Mouse (Mus musculus) cerebellum, adult 8-10 months (tissue): Measurements from ENCODE around the gene Gm8947.

ENCODE experiments used
- DNase-seq: peaks from one replicate; pipeline ENCODE4 v3.0.0; 2022

The Gm8947 gene

DNA sequence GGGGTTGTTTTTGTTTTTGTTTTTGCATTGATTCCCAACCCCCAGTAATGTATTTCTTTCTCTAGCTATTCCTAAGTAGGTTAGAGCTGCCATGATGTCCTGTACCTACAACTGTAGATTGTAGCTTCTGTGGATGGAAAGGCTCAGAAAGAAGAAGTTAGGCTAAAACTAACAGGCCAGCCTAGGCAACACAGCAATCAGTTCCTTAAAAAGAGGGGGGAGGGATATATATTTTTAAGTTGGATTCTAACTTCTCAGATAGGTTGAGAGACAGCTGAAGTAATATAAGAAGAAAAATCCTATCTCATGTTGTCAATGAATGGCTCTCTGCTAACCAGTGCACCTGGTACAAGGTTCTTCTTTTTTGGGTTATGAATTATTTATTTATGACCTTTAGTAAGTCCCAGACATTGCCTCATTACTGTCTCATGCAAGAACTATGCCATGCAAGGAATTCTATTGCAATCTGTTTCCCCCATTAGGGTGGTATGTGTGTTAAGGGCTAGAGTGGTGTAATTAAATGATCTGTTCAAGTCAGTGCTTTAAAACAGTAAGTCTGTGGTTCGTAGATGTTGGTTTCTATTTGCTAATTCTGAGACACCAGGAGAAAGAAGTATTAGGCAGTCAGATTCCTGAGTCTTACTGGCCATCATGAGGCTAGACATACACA lies 36.3 kb downstream of the Gm8947 start:
- no peak for DNase-seq

- no peak for DNase-seq
These were observed 40.2 kb downstream of the Gm8947 start for GRCm38 (mm10) chr1:151232346-151232745.

GRCm38 (mm10) chr1:151233756-151234155 lies 41.6 kb downstream of the Gm8947 start:
- no peak for DNase-seq

DNA sequence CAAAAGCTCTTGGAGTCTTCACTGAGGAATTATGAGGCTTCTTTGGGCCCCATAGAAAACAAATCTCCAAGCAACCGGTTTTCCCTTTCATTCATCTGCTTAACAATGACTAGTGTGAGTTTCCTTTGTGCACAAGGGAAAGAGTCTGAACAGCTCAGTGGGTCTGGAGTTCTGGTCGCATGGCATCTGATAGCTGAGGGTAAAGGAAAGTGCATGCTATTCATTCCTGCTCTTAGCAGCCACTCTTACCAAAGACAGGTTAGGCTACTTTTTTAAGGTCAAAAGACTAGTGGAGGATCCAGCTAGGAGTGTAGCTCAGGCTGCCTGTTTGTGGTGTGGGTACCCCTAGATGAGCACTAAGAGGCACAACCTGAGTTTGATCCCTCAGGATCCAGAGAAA lies 43.4 kb downstream of the Gm8947 start:
- DNase-seq = no peak

DNA sequence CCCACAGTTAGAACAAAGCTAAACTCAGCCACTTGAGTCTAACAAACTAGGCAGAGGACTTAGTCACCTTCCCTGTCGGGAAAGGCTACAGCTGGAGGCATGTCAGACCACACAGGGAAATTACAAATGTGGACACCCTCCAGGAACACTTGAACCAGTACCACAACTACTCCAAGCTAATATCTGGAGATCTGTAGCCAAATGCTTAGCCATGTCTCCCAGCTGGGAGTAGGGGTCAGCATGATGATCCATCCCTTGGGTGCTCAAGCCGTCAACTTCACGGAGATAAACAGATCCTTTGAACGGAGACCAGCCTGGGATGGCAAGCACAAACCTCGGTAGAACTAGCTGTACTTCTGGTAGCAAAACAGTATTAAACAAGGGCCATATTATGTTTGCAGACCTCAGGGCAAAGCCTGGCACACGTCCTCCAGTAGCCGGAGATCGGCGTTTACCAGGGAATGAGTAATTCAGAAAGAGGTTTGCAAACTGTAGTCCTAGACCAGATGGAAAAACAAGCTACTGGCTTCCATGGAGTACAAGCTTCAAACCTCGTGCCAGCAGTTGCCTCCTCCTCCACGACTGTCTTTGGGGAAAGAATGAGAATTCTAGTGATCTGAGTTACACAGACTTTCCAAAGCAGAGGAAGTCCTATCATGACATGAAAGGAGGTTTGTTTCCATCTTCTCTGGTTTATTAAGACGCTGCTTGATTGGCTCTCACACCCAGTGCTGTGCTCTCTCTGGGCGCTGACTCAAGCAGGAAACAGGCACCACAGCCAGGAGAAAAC lies 44.2 kb downstream of the Gm8947 start:
- no peak for DNase-seq

DNA sequence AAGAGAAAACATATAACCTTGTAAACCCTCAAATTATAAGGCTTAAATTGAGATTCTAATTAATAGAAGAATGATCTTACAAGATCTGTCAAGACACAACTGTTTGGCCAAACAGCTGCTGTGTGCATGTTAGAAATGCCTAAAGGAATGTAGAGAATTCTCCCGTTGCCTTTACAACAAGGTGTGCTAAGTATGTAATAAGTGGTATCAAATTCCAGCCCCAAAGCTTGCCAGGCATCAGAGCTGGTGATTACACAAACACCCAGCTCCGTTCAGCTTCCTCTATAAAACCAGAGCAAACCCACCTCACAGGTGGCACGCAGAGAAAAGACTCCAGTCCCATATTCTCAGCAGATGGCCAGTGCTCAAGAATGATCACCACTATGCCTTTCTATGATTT lies 45.6 kb downstream of the Gm8947 start:
- no peak for DNase-seq

- no peak for DNase-seq
These were observed 51.2 kb downstream of the Gm8947 start for GRCm38 (mm10) chr1:151243332-151243731.
